Mouse (Mus musculus) hindbrain, embryonic 14.5 days (tissue): Measurements from ENCODE around the gene Slc25a18. TPM values are rescaled to one million over a fixed set of nuclear protein-coding genes. Genes with fewer than 3 reads are reported as not detected.
"Not testable (repeated sequence)": the region's sequence is repeated elsewhere in the genome, so short reads cannot be mapped to it uniquely, and the experiment has no call there.

Experiments
- ATAC-seq: fragments of 200-750 bp; cut with Nextera tagmentation; 2 replicates; pipeline ENCODE4 v1.8.0; 2017; ENCODE audit warnings: moderate number of reproducible peaks, mild to moderate bottlenecking, moderate TSS enrichment, moderate library complexity; ENCODE audit not compliant: low FRiP score
- DNase-seq: peaks from one replicate; pipeline ENCODE4 v3.0.0-alpha.2; 2015; ENCODE audit warnings: low spot score
- H3K27ac ChIP-seq: fragments of 300-500 bp; sonication (generic); 2 replicates; pipeline ENCODE4 v1.5.1; 2014; ENCODE audit warnings: mild to moderate bottlenecking, moderate library complexity
- H3K27me3 ChIP-seq: fragments of 300-500 bp; sonication (generic); 2 replicates; pipeline ENCODE4 v1.6.1; 2014; ENCODE audit warnings: mild to moderate bottlenecking, low read length, mixed read lengths; ENCODE audit not compliant: control insufficient read depth, insufficient read depth
- H3K36me3 ChIP-seq: fragments of 300-500 bp; sonication (generic); replicated peaks from 2 replicates; pipeline ENCODE4 v1.6.1; 2014; ENCODE audit not compliant: control insufficient read depth, insufficient read depth
- H3K4me1 ChIP-seq: fragments of 300-500 bp; sonication (generic); replicated peaks from 2 replicates; pipeline ENCODE4 v1.6.1; 2014; ENCODE audit warnings: antibody characterized with exemption, low read length, mixed read lengths; ENCODE audit not compliant: control insufficient read depth, insufficient read depth
- H3K4me2 ChIP-seq: fragments of 300-500 bp; sonication (generic); replicated peaks from 2 replicates; pipeline ENCODE4 v1.6.1; 2014; ENCODE audit warnings: mild to moderate bottlenecking, moderate library complexity
- H3K4me3 ChIP-seq: fragments of 300-500 bp; sonication (generic); replicated peaks from 2 replicates; pipeline ENCODE4 v1.5.1; 2014; ENCODE audit warnings: mild to moderate bottlenecking, low read length
- H3K9ac ChIP-seq: fragments of 300-500 bp; sonication (generic); 2 replicates; pipeline ENCODE4 v1.6.1; 2014
- H3K9me3 ChIP-seq: fragments of 300-500 bp; sonication (generic); 2 replicates; pipeline ENCODE4 v1.6.1; 2016; ENCODE audit warnings: low read length; ENCODE audit not compliant: control insufficient read depth
- WGBS: fragments of 180-500 bp; shearing (Covaris S2); extraction: QIAGEN DNeasy Blood & Tissue Kit; methylation state at CpG from one replicate; pipeline ENCODE4 v1.1.7; 2014; 5-methylcytosine and 5-hydroxymethylcytosine counted together
- polyA plus RNA-seq: library from polyadenylated mRNA; unstranded; fragments of >200 nt; fragmentation: Nextera tagmentation; extraction: Ambion mirVana; gene quantifications from 2 replicates; pipeline ENCODE4 v1.2.1, GENCODE M21; 2014

The Slc25a18 gene
- polyA plus RNA-seq, 1 experiment from 2014 or later: 17.8 TPM

- not testable (repeated sequence) for H3K4me3 ChIP-seq, H3K4me1 ChIP-seq, DNase-seq, H3K27ac ChIP-seq, H3K4me2 ChIP-seq, ATAC-seq, H3K9ac ChIP-seq, H3K27me3 ChIP-seq, H3K9me3 ChIP-seq
- H3K36me3 ChIP-seq: peaks cover 46% of the 10 kb centered on the region
- WGBS: 100% methylated on average over 6 of the region's 10 CpGs
Measured at GRCm38 (mm10) chr6:120811999-120812398, 38.6 kb downstream of the Slc25a18 start.

GRCm38 (mm10) chr6:120819294-120819693 is 45.9 kb downstream of the Slc25a18 start:
- peaks cover 19% of the 10 kb centered on the region for H3K36me3 ChIP-seq
- no peak overlapping the region for H3K27ac ChIP-seq
- no peak overlapping the region for H3K4me3 ChIP-seq
- no peak overlapping the region for H3K4me2 ChIP-seq
- no peak for ATAC-seq
- no peak overlapping the region for H3K9ac ChIP-seq
- H3K4me1 ChIP-seq: peaks cover 17% of the 10 kb centered on the region
- H3K27me3 ChIP-seq: no peaks in the 10 kb centered on the region
- no peak for DNase-seq
- WGBS: 94% methylated on average over 2 of the region's 2 CpGs
- no peaks in the 10 kb centered on the region for H3K9me3 ChIP-seq

- Histone ChIP-seq H3K27me3 (no peaks in the 10 kb centered on the region), H3K27ac (no peak overlapping the region), H3K9ac (no peak overlapping the region), H3K4me2 (no peak overlapping the region), H3K9me3 (no peaks in the 10 kb centered on the region), H3K4me3 (no peak overlapping the region), H3K36me3 (peaks cover 19% of the 10 kb centered on the region), H3K4me1 (peaks cover 17% of the 10 kb centered on the region)
- WGBS: 95% methylated on average over 5 of the region's 5 CpGs
- ATAC-seq (no peak), DNase-seq (no peak)
Measured at GRCm38 (mm10) chr6:120820144-120820543, 46.8 kb downstream of the Slc25a18 start.

- no peak overlapping the region for H3K4me3 ChIP-seq
Measured at GRCm38 (mm10) chr6:120820941-120821340, 47.6 kb downstream of the Slc25a18 start.

GRCm38 (mm10) chr6:120821715-120822114 is 48.3 kb downstream of the Slc25a18 start:
- ATAC-seq: no peak
- peaks cover 17% of the 10 kb centered on the region for H3K4me1 ChIP-seq

More at GRCm38 (mm10) chr6:120820941-120821340, 47.6 kb downstream of the Slc25a18 start:
- Histone ChIP-seq H3K27ac (no peak overlapping the region), H3K4me1 (peaks cover 17% of the 10 kb centered on the region), H3K27me3 (no peaks in the 10 kb centered on the region), H3K4me2 (peak overlapping the region; percentile 73), H3K9me3 (no peaks in the 10 kb centered on the region), H3K9ac (no peak overlapping the region), H3K36me3 (peaks cover 19% of the 10 kb centered on the region)
- DNase-seq (no peak), ATAC-seq (no peak)
- 91% methylated on average over 1 of the region's 1 CpGs for WGBS

GRCm38 (mm10) chr6:120822307-120822928 is 49.0 kb downstream of the Slc25a18 start, which contains the start of gene Atp6v1e1:
Atp6v1e1 (minus strand) TSS chr6:120822793.
- Histone ChIP-seq H3K9me3 (no peaks in the 10 kb centered on the region), H3K4me2 (peak within 1 kb of the TSS; percentile 73), H3K4me3 (peak within 1 kb of the TSS; percentile 71), H3K27ac (peak within 1 kb of the TSS; percentile 86), H3K4me1 (peaks cover 17% of the 10 kb centered on the region), H3K9ac (peak within 1 kb of the TSS; percentile 75), H3K27me3 (no peaks in the 10 kb centered on the region), H3K36me3 (peaks cover 15% of the 10 kb centered on the region)
- DNase-seq: peak; percentile 94
- ATAC-seq: peak; percentile 96
- whole genome bisulfite sequencing: under 1% methylated on average over 41 of the region's 41 CpGs

More at GRCm38 (mm10) chr6:120821715-120822114, 48.3 kb downstream of the Slc25a18 start:
- WGBS: 69% methylated on average over 5 of the region's 5 CpGs
- Histone ChIP-seq H3K27me3 (no peaks in the 10 kb centered on the region), H3K27ac (peak overlapping the region; percentile 86; the same call in 1 of the 2 replicates), H3K9ac (peak overlapping the region; percentile 75), H3K4me2 (peak overlapping the region; percentile 73), H3K36me3 (peaks cover 19% of the 10 kb centered on the region), H3K4me3 (peak overlapping the region; percentile 71), H3K9me3 (no peaks in the 10 kb centered on the region)
- DNase-seq: no peak

- H3K4me3 ChIP-seq: peak overlapping the region; percentile 71
- H3K4me1 ChIP-seq: peaks cover 17% of the 10 kb centered on the region
- H3K27ac ChIP-seq: peak overlapping the region; percentile 72; the same call in 1 of the 2 replicates
- peaks cover 9% of the 10 kb centered on the region for H3K36me3 ChIP-seq
- no peaks in the 10 kb centered on the region for H3K27me3 ChIP-seq
- no peak overlapping the region for H3K9ac ChIP-seq
- no peak for DNase-seq
- no peaks in the 10 kb centered on the region for H3K9me3 ChIP-seq
- H3K4me2 ChIP-seq: peak overlapping the region; percentile 43
- WGBS: 72% methylated on average over 10 of the region's 10 CpGs
- ATAC-seq: 0 out of 2 replicates have a peak, but pooled peaks have one; percentile 47
Measured at GRCm38 (mm10) chr6:120822937-120823614, 49.7 kb downstream of the Slc25a18 start.

GRCm38 (mm10) chr6:120830056-120830455 is 56.7 kb downstream of the Slc25a18 start:
- H3K4me2 ChIP-seq: no peak overlapping the region
- H3K4me3 ChIP-seq: no peak overlapping the region
- H3K27ac ChIP-seq: no peak overlapping the region
- ATAC-seq (no peak), DNase-seq (no peak)
- no peaks in the 10 kb centered on the region for H3K27me3 ChIP-seq
- 65% methylated on average over 1 of the region's 1 CpGs for WGBS
- H3K9me3 ChIP-seq: no peaks in the 10 kb centered on the region
- no peak overlapping the region for H3K9ac ChIP-seq
- H3K4me1 ChIP-seq: no peaks in the 10 kb centered on the region
- no peaks in the 10 kb centered on the region for H3K36me3 ChIP-seq

GRCm38 (mm10) chr6:120830866-120831608 is 57.7 kb downstream of the Slc25a18 start:
- no peaks in the 10 kb centered on the region for H3K4me1 ChIP-seq
- no peak overlapping the region for H3K4me2 ChIP-seq
- no peak overlapping the region for H3K4me3 ChIP-seq
- H3K9me3 ChIP-seq: no peaks in the 10 kb centered on the region
- DNase-seq (no peak), ATAC-seq (no peak)
- 67% methylated on average over 4 of the region's 4 CpGs for WGBS
- no peaks in the 10 kb centered on the region for H3K27me3 ChIP-seq
- H3K36me3 ChIP-seq: no peaks in the 10 kb centered on the region
- no peak overlapping the region for H3K27ac ChIP-seq
- H3K9ac ChIP-seq: no peak overlapping the region
